Mouse (Mus musculus) effector memory CD4-positive, alpha-beta T cell, adult 7 months (primary cell): ENCODE measurements around the gene Ifitm3. TPM values are rescaled to one million over a fixed set of nuclear protein-coding genes. Genes with fewer than 3 reads are reported as not detected.

Experiments
- polyA plus RNA-seq: library from polyadenylated mRNA; unstranded; fragments of 100-300 nt; shearing (Covaris generic); gene quantifications from one replicate; pipeline ENCODE4 v1.2.1, GENCODE M21; 2017

Ifitm3 gene
- 9.4 TPM for polyA plus RNA-seq

DNA sequence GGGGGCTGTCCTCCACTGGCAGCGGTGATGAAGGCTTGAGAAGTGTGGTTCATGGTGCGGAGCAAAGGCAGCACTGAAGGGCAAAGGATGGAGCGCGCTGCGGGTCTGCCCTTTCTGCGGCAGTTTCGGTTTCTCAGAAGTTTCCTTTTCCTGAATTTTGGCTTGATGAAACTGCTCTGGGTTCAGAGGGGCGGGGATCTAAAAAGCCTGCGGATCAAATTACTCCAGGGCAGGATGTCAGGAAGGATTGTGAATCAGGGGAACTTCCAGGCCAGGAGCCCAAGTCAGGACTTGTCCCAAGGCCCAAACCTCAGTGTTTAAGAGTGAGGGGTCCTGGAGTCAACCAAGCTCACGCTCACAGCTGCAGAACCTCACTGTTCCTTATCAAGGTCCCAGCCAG lies at the start of gene Ifitm3:
Gene Ifitm3 (minus strand): TSS at position 178 of the 400 bp plus-strand sequence.

DNA sequence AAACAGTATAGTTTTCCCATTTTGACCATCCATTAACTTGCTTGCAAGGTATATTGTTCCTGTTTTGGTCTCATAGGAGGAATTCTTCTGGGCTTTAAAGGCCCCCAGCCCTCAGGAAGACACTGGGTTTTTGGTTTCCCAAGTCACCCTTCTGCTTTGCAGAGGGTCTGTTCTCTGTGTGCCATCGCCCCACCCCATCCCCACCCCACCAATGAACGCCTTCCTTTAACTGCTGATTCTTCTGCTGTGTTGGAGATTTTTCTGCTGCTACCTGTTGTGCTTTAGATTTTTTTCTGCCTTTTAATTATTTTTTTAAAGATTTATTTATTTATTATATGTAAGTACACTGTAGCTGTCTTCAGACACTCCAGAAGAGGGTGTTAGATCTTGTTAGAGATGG lies 18.3 kb upstream of the Ifitm3 start, which contains the start of gene Gm17387:
Gene Gm17387 (plus strand): TSS at position 301 of the 400 bp plus-strand sequence.

DNA sequence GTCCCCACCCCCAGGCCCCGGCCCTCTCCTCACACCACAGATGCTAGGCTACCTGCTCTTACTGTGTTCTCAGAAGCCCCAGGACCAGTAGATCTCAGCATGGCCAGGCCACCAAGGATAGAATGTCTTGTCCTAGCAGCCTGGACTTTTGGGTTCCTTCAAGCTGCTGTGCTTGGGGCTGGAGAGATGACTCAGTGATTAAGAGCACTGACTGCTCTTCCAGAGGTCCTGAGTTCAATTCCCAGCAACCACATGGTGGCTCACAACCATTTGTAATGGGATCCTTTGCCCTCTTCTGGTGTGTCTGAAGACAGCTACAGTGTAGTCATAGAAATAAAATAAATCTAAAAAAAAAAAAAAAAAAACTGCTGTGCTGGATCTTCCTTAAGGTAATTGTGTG lies 7.3 kb upstream of the Ifitm3 start, which contains the start of gene Ifitm6:
Gene Ifitm6 (minus strand): TSS at position 101 of the 400 bp plus-strand sequence.

DNA sequence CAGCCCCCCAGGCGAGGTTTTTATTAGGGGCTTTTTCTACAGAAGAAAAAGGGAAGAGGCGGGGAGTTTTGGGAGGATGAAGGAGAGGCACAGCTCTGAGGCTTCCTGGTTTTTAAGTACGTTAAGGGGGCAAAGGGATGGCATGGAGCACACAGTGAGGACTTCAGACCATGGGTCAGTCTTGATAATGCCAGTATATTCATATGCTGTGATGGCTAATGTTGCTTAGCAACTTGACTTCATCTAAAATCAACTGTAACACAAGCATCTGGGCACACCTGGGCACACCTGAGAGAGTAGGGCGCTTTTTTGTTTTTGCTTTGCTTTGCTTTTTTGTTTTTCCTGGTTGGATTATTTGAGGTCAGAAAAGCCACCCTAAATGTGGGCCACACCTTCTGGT lies 43.6 kb downstream of the Ifitm3 start, which contains the start of gene Ifitm1:
Gene Ifitm1 (plus strand): TSS at position 301 of the 400 bp plus-strand sequence.

Other genes starting within 250 kb of the Ifitm3 start
- not detected for gene Cyp2e1, start 247.0 kb downstream of the Ifitm3 start, polyA plus RNA-seq
- not detected for gene Syce1, start 222.9 kb downstream of the Ifitm3 start, polyA plus RNA-seq
- gene Zfp941, start 188.6 kb downstream of the Ifitm3 start, polyA plus RNA-seq = 0.18 TPM
- not detected for gene Urah, start 175.8 kb downstream of the Ifitm3 start, polyA plus RNA-seq
- gene Scgb1c1, start 165.2 kb downstream of the Ifitm3 start, polyA plus RNA-seq = not detected
- gene Odf3, start 163.0 kb downstream of the Ifitm3 start, polyA plus RNA-seq = 0.30 TPM
- gene Gm45785, start 154.4 kb downstream of the Ifitm3 start, polyA plus RNA-seq = 1.3 TPM
- 107 TPM for gene Ric8a, start 153.8 kb downstream of the Ifitm3 start, polyA plus RNA-seq
- gene Bet1l, start 153.2 kb downstream of the Ifitm3 start, polyA plus RNA-seq = 51.2 TPM
- gene Psmd13, start 128.8 kb downstream of the Ifitm3 start, polyA plus RNA-seq = 145 TPM
- 2.6 TPM for gene Sirt3, start 128.5 kb downstream of the Ifitm3 start, polyA plus RNA-seq
- not detected for gene Cox8b, start 110.3 kb downstream of the Ifitm3 start, polyA plus RNA-seq
- gene Nlrp6, start 89.9 kb downstream of the Ifitm3 start, polyA plus RNA-seq = 0.11 TPM
- gene Pgghg, start 69.4 kb downstream of the Ifitm3 start, polyA plus RNA-seq = 9.2 TPM
- not detected for gene Ifitm5, start 60.5 kb downstream of the Ifitm3 start, polyA plus RNA-seq
- not detected for gene Gm45717, start 54.8 kb downstream of the Ifitm3 start, polyA plus RNA-seq
- 19.8 TPM for gene Ifitm2, start 54.8 kb downstream of the Ifitm3 start, polyA plus RNA-seq
- gene Ifitm1, start 43.5 kb downstream of the Ifitm3 start, polyA plus RNA-seq = 8.4 TPM
- gene Ifitm6, start 7.2 kb upstream of the Ifitm3 start, polyA plus RNA-seq = not detected
- not detected for gene Gm17387, start 18.4 kb upstream of the Ifitm3 start, polyA plus RNA-seq
- 19.2 TPM for gene B4galnt4, start 50.3 kb upstream of the Ifitm3 start, polyA plus RNA-seq
- 186 TPM for gene Pkp3, start 67.4 kb upstream of the Ifitm3 start, polyA plus RNA-seq
- gene Sigirr, start 89.8 kb upstream of the Ifitm3 start, polyA plus RNA-seq = 69.4 TPM
- gene Ano9, start 107.0 kb upstream of the Ifitm3 start, polyA plus RNA-seq = not detected
- gene Ptdss2, start 111.6 kb upstream of the Ifitm3 start, polyA plus RNA-seq = 4.1 TPM
- 81.9 TPM for gene Rnh1, start 162.1 kb upstream of the Ifitm3 start, polyA plus RNA-seq
- gene Hras, start 183.2 kb upstream of the Ifitm3 start, polyA plus RNA-seq = 25.0 TPM
- gene Lrrc56, start 183.4 kb upstream of the Ifitm3 start, polyA plus RNA-seq = 2.7 TPM
- gene Lmntd2, start 203.3 kb upstream of the Ifitm3 start, polyA plus RNA-seq = 13.5 TPM
- gene Rassf7, start 205.1 kb upstream of the Ifitm3 start, polyA plus RNA-seq = 6.5 TPM
- gene Phrf1, start 218.0 kb upstream of the Ifitm3 start, polyA plus RNA-seq = 95.3 TPM